Mouse (Mus musculus): ENCODE results near the gene Gna14.

DNA sequence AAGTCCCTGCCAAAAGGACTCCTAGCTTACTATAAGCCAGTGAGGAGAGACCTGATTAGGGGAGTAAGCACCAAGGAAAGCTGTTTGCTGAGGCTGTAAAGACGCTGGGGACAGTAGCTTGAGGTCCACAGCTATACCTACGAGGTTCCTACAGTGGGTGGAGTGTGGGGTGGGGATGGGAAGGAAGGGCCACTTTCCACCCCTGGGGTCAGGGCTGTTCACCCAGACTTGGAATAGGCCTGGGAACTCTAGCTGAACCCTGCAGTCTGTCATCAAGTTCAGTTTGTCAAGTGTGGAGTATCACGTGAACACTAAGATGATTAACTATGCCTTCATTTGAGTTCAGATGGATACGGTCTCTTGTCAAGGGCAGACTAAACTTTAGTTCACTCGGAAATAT lies 2.3 kb downstream of the Gna14 start:
- TF ChIP-seq CTCF (IDR thresholded peaks at IDR 0.05; ENCODE audit: low read depth, low read length) (no peak), GATA1 (IDR thresholded peaks at IDR 0.05; ENCODE audit: borderline replicate concordance, low read length) (no peak), GATA2 (IDR thresholded peaks at IDR 0.05; ENCODE audit: borderline replicate concordance, low read depth, low read length) (no peak), POLR2AphosphoS5 (IDR thresholded peaks at IDR 0.05; ENCODE audit: insufficient replicate concordance, low read depth, low read length) (no peak), TAL1 (conservative IDR thresholded peaks at IDR 0.05; ENCODE audit: low read depth, low read length) (no peak)

All from G1E (cell line).